ENCODE assay signal across 14 mouse cellular contexts in the genomic region with DNA sequence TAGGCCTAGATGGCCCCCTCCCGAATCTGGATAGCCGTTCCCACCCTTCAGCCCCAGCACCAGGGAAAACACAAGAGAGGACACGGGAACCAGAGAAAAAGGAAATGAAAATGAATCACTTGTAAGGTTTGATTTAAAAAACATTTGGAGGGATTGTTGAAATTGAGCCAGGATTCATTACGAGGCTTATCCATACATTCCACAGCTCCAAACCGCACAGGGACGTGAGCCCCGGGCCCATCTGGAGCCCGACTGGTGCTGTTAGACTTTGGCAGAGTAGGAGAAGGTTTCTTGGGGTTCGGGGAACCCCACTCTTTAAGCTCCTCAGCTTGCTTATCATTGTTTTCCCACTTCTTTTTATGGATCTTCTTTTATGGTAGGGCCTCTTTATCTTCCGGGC.
DNase-seq lines count a peak whose midpoint lies in the region; ATAC-seq and TF ChIP-seq lines count a peak whose summit lies in the region.
"Had no signal": no experiment of that assay in that cellular context is flagged by ENCODE, and none has a peak within 500 bp of the region (broad histone marks: within the 10 kb centered on the region; RNA-seq: fewer than 3 reads in every experiment).

No protein-coding gene starts in this region.

- H3K4me1 ChIP-seq in kidney, embryonic 16.5 days (ENCODE audit: insufficient read depth, low read length): peaks cover 25% of the 10 kb centered on the region
- H3K4me1 ChIP-seq in embryonic facial prominence, embryonic 14.5 days (ENCODE audit: control insufficient read depth, insufficient read depth, low read length): peaks cover 29% of the 10 kb centered on the region
- H3K4me1 ChIP-seq in limb, embryonic 14.5 days (ENCODE audit: control insufficient read depth, insufficient read depth, low read length): peaks cover 44% of the 10 kb centered on the region

- no peak overlapping the region for H3K4me2 ChIP-seq in kidney, embryonic 16.5 days (replicated peaks; ENCODE audit: low read depth, low read length)
- H3K4me2 ChIP-seq in embryonic facial prominence, embryonic 14.5 days (ENCODE audit: low read depth, low read length): no peak overlapping the region
- H3K4me2 ChIP-seq in limb, embryonic 14.5 days (replicated peaks; ENCODE audit: low read depth, low read length, severe bottlenecking): 0 out of 2 replicates have a peak overlapping the region, but pooled peaks have one; percentile 7
- H3K4me2 ChIP-seq: hindbrain, embryonic 14.5 days; midbrain, embryonic 12.5 days had no signal

- H3K4me3 ChIP-seq in gastrocnemius, adult 2 months: no peak overlapping the region
- H3K4me3 ChIP-seq in kidney, embryonic 16.5 days (ENCODE audit: low read length): no peak overlapping the region
- H3K4me3 ChIP-seq in embryonic facial prominence, embryonic 14.5 days (ENCODE audit: low read depth, low read length): no peak overlapping the region
- no peak overlapping the region for H3K4me3 ChIP-seq in limb, embryonic 14.5 days (replicated peaks; ENCODE audit: low read length)
- H3K4me3 ChIP-seq: midbrain, embryonic 12.5 days had no signal

- no peak for ATAC-seq in kidney, embryonic 16.5 days (ENCODE audit: low FRiP score, low TSS enrichment)
- ATAC-seq in embryonic facial prominence, embryonic 14.5 days (ENCODE audit: low read depth): peak; percentile 61
- 0 out of 2 replicates have a peak, but pooled peaks have one; percentile 34 for ATAC-seq in limb, embryonic 14.5 days (ENCODE audit: low FRiP score, low read depth)

- intact Hi-C loops in gastrocnemius, adult 2 months (cut with DNase I): no loop called here
- intact Hi-C loops in gastrocnemius, postnatal 14 days (cut with DNase I; ENCODE audit: low total_unique reads): no loop called here

- no peaks in the 10 kb centered on the region for H3K27me3 ChIP-seq in kidney, embryonic 16.5 days (ENCODE audit: insufficient read depth, low read length)
- H3K27me3 ChIP-seq in embryonic facial prominence, embryonic 14.5 days (replicated peaks; ENCODE audit: control insufficient read depth, insufficient read depth, low read length): no peaks in the 10 kb centered on the region
- H3K27me3 ChIP-seq in limb, embryonic 14.5 days (ENCODE audit: control insufficient read depth, insufficient read depth, low read length): no peaks in the 10 kb centered on the region
- H3K27me3 ChIP-seq: midbrain, embryonic 12.5 days had no signal

- DNase-seq in gastrocnemius, adult 2 months: no peak
- DNase-seq in gastrocnemius, postnatal 14 days: no peak
- no peak for DNase-seq in kidney, postnatal 36 days
- peak; percentile 90 for DNase-seq in embryonic facial prominence, embryonic 14.5 days (ENCODE audit: low spot score)
- DNase-seq in limb, embryonic 14.5 days (ENCODE audit: low spot score): peak; percentile 80
- DNase-seq in adrenal gland, postnatal 14 days: no peak
- DNase-seq in right cerebral cortex, adult 2 months (ENCODE audit: low spot score in 2 of 2): no peak
- DNase-seq: B cell, adult 2 months; cerebellum, adult 11 months; gastrocnemius, postnatal 36 days; thymus, adult 2 months had no signal

- peaks cover 5% of the 10 kb centered on the region; the same call in 1 of the 2 replicates for H3K36me3 ChIP-seq in kidney, embryonic 16.5 days (ENCODE audit: insufficient read depth, low read length)
- 0 out of 2 replicates have a peak, but pooled peaks cover 6% of the 10 kb centered on the region for H3K36me3 ChIP-seq in embryonic facial prominence, embryonic 14.5 days (ENCODE audit: control insufficient read depth, insufficient read depth, low read length)
- H3K36me3 ChIP-seq in limb, embryonic 14.5 days (ENCODE audit: control insufficient read depth, insufficient read depth, low read length): peaks cover 11% of the 10 kb centered on the region; the same call in 1 of the 2 replicates

- no peaks in the 10 kb centered on the region for H3K9me3 ChIP-seq in kidney, embryonic 16.5 days (ENCODE audit: low read length)
- H3K9me3 ChIP-seq in embryonic facial prominence, embryonic 14.5 days (ENCODE audit: control insufficient read depth, low read length): no peaks in the 10 kb centered on the region
- no peaks in the 10 kb centered on the region for H3K9me3 ChIP-seq in limb, embryonic 14.5 days (ENCODE audit: control insufficient read depth, low read length)
- H3K9me3 ChIP-seq: midbrain, embryonic 12.5 days had no signal

- peak overlapping the region; percentile 73 for H3K27ac ChIP-seq in gastrocnemius, adult 2 months
- peak overlapping the region; percentile 58 for H3K27ac ChIP-seq in kidney, embryonic 16.5 days (ENCODE audit: low read length)
- H3K27ac ChIP-seq in embryonic facial prominence, embryonic 14.5 days (replicated peaks; ENCODE audit: low read depth, low read length): peak overlapping the region; percentile 82
- peak overlapping the region; percentile 80 for H3K27ac ChIP-seq in limb, embryonic 14.5 days (replicated peaks; ENCODE audit: low read depth, low read length)
- H3K27ac ChIP-seq: hindbrain, embryonic 14.5 days; midbrain, embryonic 12.5 days had no signal

- TF ChIP-seq POLR2A in limb, embryonic 14.5 days (IDR thresholded peaks at IDR 0.05; ENCODE audit: borderline replicate concordance, extremely low read depth, insufficient read depth, insufficient read length): no peak

- no peak overlapping the region for H3K9ac ChIP-seq in kidney, embryonic 16.5 days (replicated peaks; ENCODE audit: low read length)
- no peak overlapping the region for H3K9ac ChIP-seq in embryonic facial prominence, embryonic 14.5 days (ENCODE audit: low read depth, low read length)
- H3K9ac ChIP-seq in limb, embryonic 14.5 days (ENCODE audit: low read depth, low read length, severe bottlenecking): no peak overlapping the region
- H3K9ac ChIP-seq: hindbrain, embryonic 14.5 days; midbrain, embryonic 12.5 days had no signal

- WGBS in kidney, embryonic 16.5 days: 57% methylated on average over 10 of the region's 10 CpGs
- 40% methylated on average over 10 of the region's 10 CpGs for WGBS in embryonic facial prominence, embryonic 14.5 days
- 46% methylated on average over 10 of the region's 10 CpGs for WGBS in limb, embryonic 14.5 days

- no peak for TF ChIP-seq CTCF in gastrocnemius, adult 2 months (IDR thresholded peaks at IDR 0.05)

Comparison
In these comparisons a context has a peak if more than half of its experiments do, and no peak if none do; other contexts are left out.
1. DNase-seq: peak in embryonic facial prominence, embryonic 14.5 days (single experiment) and limb, embryonic 14.5 days (single experiment); none in gastrocnemius, adult 2 months (single experiment), gastrocnemius, postnatal 14 days (single experiment), kidney, postnatal 36 days (0 of 2), adrenal gland, postnatal 14 days (single experiment) and right cerebral cortex, adult 2 months (0 of 2).
2. Peak in every context shown above with its lines, with median percentiles within 50 percentile points of each other: H3K27ac ChIP-seq.